Mouse (Mus musculus) myocyte (in vitro differentiated cells): ENCODE results near the gene Usp48. TPM values are rescaled to one million over a fixed set of nuclear protein-coding genes. Genes with fewer than 3 reads are reported as not detected.

Source experiments
- H3K27me3 ChIP-seq: one replicate; pipeline ENCODE4 v1.6.1; 2011; ENCODE audit not compliant: control insufficient read depth, insufficient read depth, insufficient read length
- H3K36me3 ChIP-seq: one replicate; pipeline ENCODE4 v1.6.1; 2011; ENCODE audit not compliant: control insufficient read depth, insufficient read depth
- H3K4me2 ChIP-seq: one replicate; pipeline ENCODE4 v1.6.1; 2011; ENCODE audit warnings: low read depth, control low read depth
- H3K4me3 ChIP-seq: one replicate; pipeline ENCODE4 v1.5.1; 2011; ENCODE audit warnings: mild to moderate bottlenecking, control low read depth, moderate library complexity
- H3K79me2 ChIP-seq: one replicate; pipeline ENCODE4 v1.6.1; 2011; ENCODE audit not compliant: control insufficient read depth, insufficient read depth
- H3ac ChIP-seq: one replicate; pipeline ENCODE4 v1.6.1; 2011; ENCODE audit not compliant: control insufficient read depth, insufficient read length
- CEBPB ChIP-seq: IDR thresholded peaks from 2 replicates; pipeline ENCODE4 v1.6.1; 2011; ENCODE audit warnings: mild to moderate bottlenecking, moderate library complexity; ENCODE audit not compliant: poor library complexity, insufficient read depth, severe bottlenecking
- E2F4 ChIP-seq: IDR thresholded peaks from one replicate; pipeline ENCODE4 v1.6.1; 2011; ENCODE audit warnings: mild to moderate bottlenecking, control low read depth, moderate library complexity; ENCODE audit not compliant: insufficient read depth
- MAX ChIP-seq: IDR thresholded peaks from one replicate; pipeline ENCODE4 v1.6.1; 2011; ENCODE audit warnings: low read depth, mild to moderate bottlenecking, control low read depth
- MYOD1 ChIP-seq, 3 experiments: IDR thresholded peaks; one replicate each; pipeline ENCODE4 v1.6.1; 2011; ENCODE audit warnings: control low read depth in 2 of 3, low read depth in 2 of 3, mild to moderate bottlenecking in 2 of 3, moderate library complexity in 1 of 3; ENCODE audit not compliant: insufficient read length in 2 of 3, control insufficient read depth in 1 of 3
- MYOG ChIP-seq, 3 experiments: IDR thresholded peaks; one replicate each; pipeline ENCODE4 v1.6.1; 2011; ENCODE audit warnings: control low read depth in 2 of 3, low read depth in 2 of 3, mild to moderate bottlenecking in 2 of 3; ENCODE audit not compliant: insufficient read length in 2 of 3, control insufficient read depth in 1 of 3, insufficient read depth in 1 of 3
- POLR2A ChIP-seq: IDR thresholded peaks from one replicate; pipeline ENCODE4 v1.6.1; 2011; ENCODE audit warnings: low read depth, mild to moderate bottlenecking, control low read depth, moderate library complexity; ENCODE audit not compliant: insufficient read length
- POLR2AphosphoS2 ChIP-seq: IDR thresholded peaks from one replicate; pipeline ENCODE4 v1.6.1; 2011; ENCODE audit warnings: low read depth, control low read depth; ENCODE audit not compliant: insufficient read length
- REST ChIP-seq: IDR thresholded peaks from one replicate; pipeline ENCODE4 v1.6.1; 2011; ENCODE audit warnings: mild to moderate bottlenecking, control low read depth, moderate library complexity; ENCODE audit not compliant: insufficient read depth, insufficient read length
- SRF ChIP-seq: IDR thresholded peaks from one replicate; pipeline ENCODE4 v1.6.1; 2011; ENCODE audit warnings: low read depth; ENCODE audit not compliant: control insufficient read depth, insufficient read length
- TCF12 ChIP-seq: IDR thresholded peaks from one replicate; pipeline ENCODE4 v1.6.1; 2011; ENCODE audit warnings: mild to moderate bottlenecking, control low read depth; ENCODE audit not compliant: poor library complexity, insufficient read depth, severe bottlenecking
- TCF3 ChIP-seq: IDR thresholded peaks from one replicate; pipeline ENCODE4 v1.6.1; 2011; ENCODE audit warnings: low read depth, control low read depth; ENCODE audit not compliant: insufficient read length
- USF1 ChIP-seq: IDR thresholded peaks from one replicate; pipeline ENCODE4 v1.6.1; 2011; ENCODE audit warnings: low read depth, mild to moderate bottlenecking, control low read depth, moderate library complexity
- polyA plus RNA-seq: library from polyadenylated mRNA; unstranded; fragments of >200 nt; fragmentation: generic; extraction: Trizol; gene quantifications from one replicate; pipeline ENCODE4 v1.2.1, GENCODE M21; 2012; ENCODE audit warnings: missing spikeins

Gene Usp48
- polyA plus RNA-seq, 1 experiment = 14.2 TPM

DNA sequence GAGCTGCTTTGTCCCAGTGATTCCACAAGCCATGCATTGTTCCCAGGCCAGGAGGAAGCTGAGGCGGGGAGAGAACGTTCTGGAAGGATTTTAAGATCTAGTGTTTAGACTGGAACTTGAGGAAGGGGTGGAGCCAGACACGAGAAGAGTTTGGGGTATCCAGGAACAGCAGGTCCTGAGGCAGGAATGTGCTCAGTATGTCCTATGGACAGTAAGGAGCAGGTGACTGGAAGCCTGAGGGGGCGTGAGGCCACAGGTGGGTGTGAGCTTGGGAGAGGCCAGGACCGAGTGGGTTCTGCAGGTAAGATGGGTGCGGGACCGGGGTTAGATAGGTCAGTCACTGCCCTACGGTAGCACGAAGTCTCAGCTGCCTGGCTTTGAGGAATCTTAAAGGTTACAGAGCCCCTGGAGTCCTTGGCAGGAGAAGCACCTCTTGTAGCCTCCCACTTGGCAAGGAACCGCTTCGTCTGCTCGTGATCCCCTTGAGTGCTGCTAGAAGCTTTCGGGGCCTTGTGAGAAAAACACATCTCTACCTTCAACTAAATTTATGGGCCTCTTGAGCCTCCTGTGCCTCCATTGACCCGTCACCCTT lies 93.8 kb downstream of the Usp48 start:
- Histone ChIP-seq H3K79me2 (no peaks in the 10 kb centered on the region), H3K27me3 (peaks cover 50% of the 10 kb centered on the region), H3K4me3 (no peak overlapping the region), H3K36me3 (no peaks in the 10 kb centered on the region), H3K4me2 (no peak overlapping the region), H3ac (no peak overlapping the region)
- TF ChIP-seq TCF3 = no peak

DNA sequence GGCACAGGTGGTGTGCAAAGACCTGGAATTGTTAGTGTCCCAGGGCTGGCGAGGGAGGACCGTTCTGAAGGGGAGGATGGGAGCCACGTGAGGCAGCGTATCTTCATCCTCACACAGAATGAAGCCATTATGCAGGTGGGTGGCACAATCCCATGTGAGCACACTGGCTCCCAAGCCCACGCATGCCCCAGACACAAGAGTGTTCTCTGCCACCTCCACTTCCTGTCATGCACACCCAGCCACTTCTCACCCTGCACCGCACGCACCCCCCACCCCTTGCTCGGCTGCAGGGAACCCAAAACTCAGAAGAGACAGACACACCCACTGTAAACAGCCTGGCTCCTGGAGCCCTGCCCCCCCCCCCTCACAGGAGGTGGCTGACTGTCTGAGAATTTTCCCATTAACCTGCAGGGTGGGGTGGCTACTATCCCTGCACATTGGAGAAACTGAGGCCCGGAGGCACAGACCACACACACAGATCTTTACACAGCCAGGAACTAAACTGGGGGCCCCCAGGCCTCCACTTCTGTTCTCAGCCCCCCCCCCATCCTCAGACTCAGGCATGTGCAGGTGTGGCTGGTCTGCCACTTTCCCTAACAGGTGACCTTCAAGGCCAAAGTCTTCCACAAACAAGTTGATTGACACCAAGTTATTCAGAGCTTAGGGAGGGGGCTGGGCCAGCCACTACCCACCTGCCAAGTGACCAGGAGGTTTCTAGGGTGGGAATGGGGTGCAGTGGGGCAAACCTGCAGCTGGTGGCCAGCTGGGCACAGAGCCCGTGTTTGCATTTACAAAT lies 98.8 kb downstream of the Usp48 start:
- peaks cover 45% of the 10 kb centered on the region for H3K27me3 ChIP-seq
- TF ChIP-seq MYOD1 (IDR thresholded peaks at IDR 0.05; ENCODE audit: control insufficient read depth in 1 of 3, insufficient read length in 2 of 3, low read depth in 2 of 3) (no peak), POLR2AphosphoS2 (no peak), MAX (no peak), TCF12 (no peak), POLR2A (no peak), E2F4 (no peak), TCF3 (no peak), SRF (no peak), REST (no peak), USF1 (no peak), CEBPB (no peak), MYOG (IDR thresholded peaks at IDR 0.05; ENCODE audit: control insufficient read depth in 1 of 3, insufficient read depth in 1 of 3, insufficient read length in 2 of 3, low read depth in 2 of 3) (no peak)
- no peak overlapping the region for H3K4me2 ChIP-seq
- no peaks in the 10 kb centered on the region for H3K79me2 ChIP-seq
- H3ac ChIP-seq = no peak overlapping the region
- no peaks in the 10 kb centered on the region for H3K36me3 ChIP-seq
- H3K4me3 ChIP-seq = no peak overlapping the region

DNA sequence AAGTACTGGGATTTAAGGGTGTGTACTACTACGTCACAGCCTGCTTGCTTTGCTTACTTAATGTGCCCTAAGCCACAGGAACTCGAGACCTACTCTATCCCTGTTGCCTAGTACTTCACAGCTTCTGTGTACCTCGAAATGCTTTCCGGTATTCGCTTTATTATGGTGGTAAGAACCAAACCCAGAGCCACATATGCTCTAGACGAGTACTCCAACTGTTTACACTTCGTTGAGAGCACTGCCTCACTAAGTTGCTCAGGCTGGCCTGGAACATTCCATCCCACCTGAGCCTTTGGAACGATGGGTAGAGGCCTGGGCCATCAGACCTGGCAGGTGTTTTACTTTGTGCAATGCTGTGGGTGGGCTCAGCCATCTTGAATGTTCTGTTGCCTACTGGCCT lies 101.7 kb downstream of the Usp48 start:
- Histone ChIP-seq H3K4me2 (no peak overlapping the region), H3K4me3 (no peak overlapping the region), H3ac (no peak overlapping the region), H3K36me3 (no peaks in the 10 kb centered on the region), H3K79me2 (no peaks in the 10 kb centered on the region), H3K27me3 (peaks cover 43% of the 10 kb centered on the region)
- TF ChIP-seq MYOG (IDR thresholded peaks at IDR 0.05; ENCODE audit: control insufficient read depth in 1 of 3, insufficient read depth in 1 of 3, insufficient read length in 2 of 3, low read depth in 2 of 3) (no peak), TCF12 (no peak), POLR2A (no peak), E2F4 (no peak), TCF3 (no peak), CEBPB (no peak), MYOD1 (IDR thresholded peaks at IDR 0.05; ENCODE audit: control insufficient read depth in 1 of 3, insufficient read length in 2 of 3, low read depth in 2 of 3) (no peak), POLR2AphosphoS2 (no peak), USF1 (no peak), MAX (no peak), SRF (no peak), REST (no peak)

DNA sequence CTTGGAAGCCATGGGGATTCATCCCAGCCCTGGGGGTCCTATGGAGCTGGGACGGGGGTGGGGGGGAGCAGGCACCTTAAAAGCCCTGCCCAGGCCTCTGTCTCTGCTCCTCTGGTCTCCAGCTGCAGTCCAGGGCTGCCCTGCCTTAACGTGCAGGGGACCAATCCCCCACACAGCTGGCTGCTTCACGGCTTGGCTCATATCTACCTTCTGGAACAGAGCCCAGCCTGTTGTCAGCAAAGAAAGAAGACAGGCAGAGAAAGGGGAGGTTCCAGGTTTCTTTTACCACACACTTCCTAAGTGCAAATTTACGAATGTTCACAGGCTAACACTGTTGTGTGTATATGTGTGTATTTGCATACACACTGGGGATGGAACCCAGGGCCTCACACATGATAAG lies 102.3 kb downstream of the Usp48 start:
- Histone ChIP-seq H3ac (no peak overlapping the region), H3K4me2 (no peak overlapping the region), H3K36me3 (no peaks in the 10 kb centered on the region), H3K79me2 (no peaks in the 10 kb centered on the region), H3K4me3 (no peak overlapping the region), H3K27me3 (peaks cover 44% of the 10 kb centered on the region)
- TF ChIP-seq TCF12 = no peak

DNA sequence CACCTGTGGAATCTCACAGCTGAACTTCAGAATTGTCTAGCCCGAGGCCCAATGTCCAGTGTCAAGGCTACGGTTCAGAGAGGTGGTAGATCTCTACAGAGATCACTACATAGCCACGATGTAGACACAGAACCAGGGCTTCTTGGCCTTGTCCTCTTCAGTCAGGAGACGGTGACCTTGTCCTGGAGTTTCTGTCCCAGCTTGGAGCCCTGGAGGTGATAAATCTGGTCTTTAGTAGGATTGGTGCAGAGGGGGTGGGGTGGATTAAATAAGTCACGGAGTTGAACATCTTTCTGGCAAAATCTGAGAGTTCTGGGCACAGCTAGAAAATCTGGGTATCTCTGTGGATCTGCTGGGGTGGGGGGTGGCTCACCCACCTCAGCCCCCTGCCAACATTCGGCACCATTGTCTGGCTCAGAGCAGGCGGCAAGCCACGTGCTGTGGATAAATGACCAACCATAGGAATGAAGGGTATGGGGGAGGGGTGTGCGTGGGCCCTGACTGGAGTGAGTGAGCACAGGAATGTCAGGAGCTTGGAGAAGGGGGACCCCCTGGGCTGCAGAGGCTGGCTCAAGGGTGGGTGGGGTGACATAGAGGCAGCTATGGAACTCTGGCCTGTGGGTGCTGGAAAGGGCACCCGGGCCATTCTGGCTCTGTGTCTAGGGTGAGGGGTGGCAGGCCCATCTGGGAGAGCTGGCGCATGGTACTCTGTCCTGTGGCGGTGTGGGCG lies 103.8 kb downstream of the Usp48 start:
- H3K27me3 ChIP-seq = peaks cover 40% of the 10 kb centered on the region
- H3K4me2 ChIP-seq = no peak overlapping the region
- no peaks in the 10 kb centered on the region for H3K79me2 ChIP-seq
- no peak overlapping the region for H3K4me3 ChIP-seq
- TF ChIP-seq TCF12 = no peak
- no peak for TF ChIP-seq SRF
- TF ChIP-seq E2F4 = no peak
- TF ChIP-seq CEBPB = no peak
- no peak for TF ChIP-seq TCF3
- TF ChIP-seq USF1 = no peak
- TF ChIP-seq MYOD1 (IDR thresholded peaks at IDR 0.05; ENCODE audit: control insufficient read depth in 1 of 3, insufficient read length in 2 of 3, low read depth in 2 of 3) = no peak
- TF ChIP-seq POLR2A = no peak
- no peak for TF ChIP-seq REST
- no peak overlapping the region for H3ac ChIP-seq
- H3K36me3 ChIP-seq = no peaks in the 10 kb centered on the region
